Mouse (Mus musculus): ENCODE measurements around the gene Zglp1.

Gene Zglp1

GRCm38 (mm10) chr9:21067006-21067684, at the start of gene Zglp1:
Gene Zglp1 (minus strand): TSS chr9:21067093.
- DNase-seq (ENCODE audit: low spot score in 2 of 2) = no peak

GRCm38 (mm10) chr9:21115105-21115504, 48.2 kb upstream of the Zglp1 start:
- DNase-seq (ENCODE audit: low spot score in 2 of 2) = no peak

- no peak for DNase-seq (ENCODE audit: low spot score in 2 of 2)
Observed at GRCm38 (mm10) chr9:21114190-21114589, 47.3 kb upstream of the Zglp1 start.

GRCm38 (mm10) chr9:21113751-21114150, 46.9 kb upstream of the Zglp1 start:
- no peak for DNase-seq (ENCODE audit: low spot score in 2 of 2)

- DNase-seq (ENCODE audit: low spot score in 2 of 2) = no peak
Observed at GRCm38 (mm10) chr9:21107607-21108237, 40.8 kb upstream of the Zglp1 start.

GRCm38 (mm10) chr9:21105760-21106564, 39.1 kb upstream of the Zglp1 start:
- DNase-seq (ENCODE audit: low spot score in 2 of 2) = no peak

- DNase-seq (ENCODE audit: low spot score in 2 of 2) = no peak
Observed at GRCm38 (mm10) chr9:21104814-21105213, 37.9 kb upstream of the Zglp1 start.

GRCm38 (mm10) chr9:21102076-21102475, 35.2 kb upstream of the Zglp1 start:
- DNase-seq (ENCODE audit: low spot score in 2 of 2) = no peak

GRCm38 (mm10) chr9:21100447-21101161, 33.7 kb upstream of the Zglp1 start:
- no peak for DNase-seq (ENCODE audit: low spot score in 2 of 2)

GRCm38 (mm10) chr9:21097793-21098192, 30.9 kb upstream of the Zglp1 start:
- no peak for DNase-seq (ENCODE audit: low spot score in 2 of 2)

- peak in 1 of 2 experiments; percentile 17 for DNase-seq (ENCODE audit: low spot score in 2 of 2)
Observed at GRCm38 (mm10) chr9:21095958-21096357, 29.1 kb upstream of the Zglp1 start.

- DNase-seq (ENCODE audit: low spot score in 2 of 2) = no peak
Observed at GRCm38 (mm10) chr9:21093423-21093822, 26.5 kb upstream of the Zglp1 start.

GRCm38 (mm10) chr9:21091707-21092320, 24.9 kb upstream of the Zglp1 start, which contains the start of the genes Gm38431 and Raver1:
Gene Gm38431 (minus strand): TSS chr9:21091997.
Gene Raver1 (minus strand): TSS chr9:21092008.
- DNase-seq (ENCODE audit: low spot score in 2 of 2) = peak; percentile 94 to 95

- no peak for DNase-seq (ENCODE audit: low spot score in 2 of 2)
Observed at GRCm38 (mm10) chr9:21090972-21091706, 24.2 kb upstream of the Zglp1 start.

- no peak for DNase-seq (ENCODE audit: low spot score in 2 of 2)
Observed at GRCm38 (mm10) chr9:21090537-21090936, 23.6 kb upstream of the Zglp1 start.

GRCm38 (mm10) chr9:21083324-21083723, 16.4 kb upstream of the Zglp1 start:
- no peak for DNase-seq (ENCODE audit: low spot score in 2 of 2)

- no peak for DNase-seq (ENCODE audit: low spot score in 2 of 2)
Observed at GRCm38 (mm10) chr9:21081127-21081526, 14.2 kb upstream of the Zglp1 start.

- no peak for DNase-seq (ENCODE audit: low spot score in 2 of 2)
Observed at GRCm38 (mm10) chr9:21075625-21076024, 8.7 kb upstream of the Zglp1 start.

GRCm38 (mm10) chr9:21074173-21074572, 7.3 kb upstream of the Zglp1 start:
- no peak for DNase-seq (ENCODE audit: low spot score in 2 of 2)

- peak; percentile 71 to 87 for DNase-seq (ENCODE audit: low spot score in 2 of 2)
Observed at GRCm38 (mm10) chr9:21073044-21073840, 6.3 kb upstream of the Zglp1 start, which contains the start of the genes Gm49373 and Fdx1l. Gene Gm49373 (minus strand): TSS chr9:21073096. Gene Fdx1l (minus strand): TSS chr9:21073614.
